Mouse (Mus musculus) CH12.LX (cell line): ENCODE results near the gene Uty. TPM values are rescaled to one million over a fixed set of nuclear protein-coding genes. Genes with fewer than 3 reads are reported as not detected.

Source experiments
- DNase-seq: peaks from one replicate; pipeline ENCODE4 v3.0.0-alpha.2; 2013; ENCODE audit errors: extremely low read depth
- H3K27ac ChIP-seq: 2 replicates; pipeline ENCODE4 v1.5.1; 2012; ENCODE audit warnings: low read depth, mild to moderate bottlenecking, control low read depth, moderate library complexity; ENCODE audit not compliant: insufficient read depth
- H3K27me3 ChIP-seq: replicated peaks from 2 replicates; pipeline ENCODE3; 2012; ENCODE audit warnings: inconsistent platforms
- H3K36me3 ChIP-seq, 2 experiments: replicated peaks in 1 of 2; 2 replicates each; pipeline versions ENCODE3 to v1.6.1; 2012; ENCODE audit warnings: inconsistent platforms in 1 of 2, low read length in 1 of 2, mild to moderate bottlenecking in 1 of 2, mixed read lengths in 1 of 2, moderate library complexity in 1 of 2; ENCODE audit not compliant: control insufficient read depth in 1 of 2, insufficient read depth in 1 of 2
- H3K4me1 ChIP-seq, 2 experiments: 2 replicates each; pipeline ENCODE4 v1.6.1; 2012; ENCODE audit warnings: inconsistent platforms in 1 of 2, moderate library complexity in 1 of 2; ENCODE audit not compliant: insufficient read depth in 2 of 2, control insufficient read depth in 1 of 2
- H3K4me2 ChIP-seq: 2 replicates; pipeline ENCODE4 v1.6.1; 2012; ENCODE audit warnings: low read depth, mild to moderate bottlenecking, control low read depth; ENCODE audit not compliant: poor library complexity, insufficient read depth, severe bottlenecking
- H3K4me3 ChIP-seq, 3 experiments: fragments of 150-350 bp in 1 of 3; sonication (generic) in 1 of 3; replicated peaks in 1 of 3; 2 replicates each; pipeline versions ENCODE3 to v1.5.1; 2011 to 2012; ENCODE audit warnings: low read depth in 2 of 3, low read length in 2 of 3, mild to moderate bottlenecking in 2 of 3, moderate library complexity in 2 of 3, control low read depth in 1 of 3, improper control_type of control experiment in 1 of 3, inconsistent platforms in 1 of 3, mixed read lengths in 1 of 3; ENCODE audit not compliant: poor library complexity in 1 of 3
- H3K79me2 ChIP-seq: replicated peaks from 2 replicates; pipeline ENCODE4 v1.6.1; 2012; ENCODE audit warnings: mild to moderate bottlenecking, moderate library complexity; ENCODE audit not compliant: control insufficient read depth, poor library complexity, insufficient read depth, severe bottlenecking; ENCODE audit errors: extremely low read depth
- H3K9ac ChIP-seq: 2 replicates; pipeline ENCODE4 v1.6.1; 2012; ENCODE audit warnings: low read depth, mild to moderate bottlenecking, control low read depth, moderate library complexity; ENCODE audit not compliant: insufficient read depth
- H3K9me3 ChIP-seq: replicated peaks from 2 replicates; pipeline ENCODE3; 2012; ENCODE audit warnings: low read length, inconsistent platforms, mixed read lengths
- BHLHE40 ChIP-seq: IDR thresholded peaks from 2 replicates; pipeline ENCODE4 v1.6.1; 2011; ENCODE audit warnings: mild to moderate bottlenecking, low read depth, low read length, improper control_type of control experiment
- ELF1 ChIP-seq: IDR thresholded peaks from 2 replicates; pipeline ENCODE4 v1.6.1; 2014; ENCODE audit warnings: low read depth, mild to moderate bottlenecking, inconsistent platforms, low read length, improper control_type of control experiment
- ETS1 ChIP-seq: conservative IDR thresholded peaks from 2 replicates; pipeline ENCODE4 v1.6.1; 2012; ENCODE audit warnings: low read depth, mild to moderate bottlenecking, inconsistent platforms, low read length, improper control_type of control experiment, moderate library complexity
- GABPA ChIP-seq: IDR thresholded peaks from 2 replicates; pipeline ENCODE4 v1.6.1; 2012; ENCODE audit warnings: low read depth, low read length, improper control_type of control experiment, inconsistent platforms; ENCODE audit not compliant: insufficient replicate concordance
- JUN ChIP-seq: IDR thresholded peaks from 2 replicates; pipeline ENCODE4 v1.6.1; 2011; ENCODE audit warnings: low read depth, mild to moderate bottlenecking, low read length, improper control_type of control experiment, moderate library complexity; ENCODE audit not compliant: insufficient read depth
- JUND ChIP-seq: conservative IDR thresholded peaks from 2 replicates; pipeline ENCODE4 v1.6.1; 2011; ENCODE audit warnings: low read depth, low read length, improper control_type of control experiment
- KAT2A ChIP-seq: IDR thresholded peaks from 2 replicates; pipeline ENCODE4 v1.6.1; 2012; ENCODE audit warnings: low read length, improper control_type of control experiment, inconsistent platforms; ENCODE audit not compliant: insufficient replicate concordance
- MAFK ChIP-seq: IDR thresholded peaks from 2 replicates; pipeline ENCODE4 v1.6.1; 2011; ENCODE audit warnings: low read length, improper control_type of control experiment; ENCODE audit not compliant: insufficient replicate concordance
- MAX ChIP-seq: IDR thresholded peaks from 2 replicates; pipeline ENCODE4 v1.6.1; 2011; ENCODE audit warnings: low read length, improper control_type of control experiment
- MAZ ChIP-seq: IDR thresholded peaks from 2 replicates; pipeline ENCODE4 v1.6.1; 2012; ENCODE audit warnings: low read depth, mild to moderate bottlenecking, inconsistent platforms, low read length, improper control_type of control experiment, moderate library complexity
- MEF2A ChIP-seq: IDR thresholded peaks from 2 replicates; pipeline ENCODE4 v1.6.1; 2014; ENCODE audit warnings: low read depth, mild to moderate bottlenecking, inconsistent platforms, low read length, improper control_type of control experiment, borderline replicate concordance
- MYC ChIP-seq: IDR thresholded peaks from 2 replicates; pipeline ENCODE4 v1.6.1; 2011; ENCODE audit warnings: low read depth, mild to moderate bottlenecking, improper control_type of control experiment, low read length
- NRF1 ChIP-seq: IDR thresholded peaks from 2 replicates; pipeline ENCODE4 v1.6.1; 2014; ENCODE audit warnings: low read depth, mild to moderate bottlenecking, inconsistent platforms, low read length, improper control_type of control experiment, moderate library complexity
- PAX5 ChIP-seq: IDR thresholded peaks from 2 replicates; pipeline ENCODE4 v1.6.1; 2012; ENCODE audit warnings: low read length, inconsistent platforms, mixed read lengths
- SIN3A ChIP-seq: IDR thresholded peaks from 2 replicates; pipeline ENCODE4 v1.6.1; 2012; ENCODE audit warnings: low read length, improper control_type of control experiment, inconsistent platforms
- SMC3 ChIP-seq: IDR thresholded peaks from 2 replicates; pipeline ENCODE4 v1.6.1; 2011; ENCODE audit warnings: low read depth, low read length, improper control_type of control experiment
- TCF12 ChIP-seq: IDR thresholded peaks from 2 replicates; pipeline ENCODE4 v1.6.1; 2014; ENCODE audit warnings: low read depth, mild to moderate bottlenecking, inconsistent platforms, low read length, improper control_type of control experiment
- USF2 ChIP-seq: conservative IDR thresholded peaks from 2 replicates; pipeline ENCODE4 v1.6.1; 2011; ENCODE audit warnings: low read depth, low read length, improper control_type of control experiment
- ZKSCAN1 ChIP-seq: IDR thresholded peaks from 2 replicates; pipeline ENCODE4 v1.6.1; 2012; ENCODE audit warnings: low read depth, inconsistent platforms, low read length, improper control_type of control experiment, borderline replicate concordance
- ZMIZ1 ChIP-seq: IDR thresholded peaks from 2 replicates; pipeline ENCODE4 v1.6.1; 2012; ENCODE audit warnings: low read depth, mild to moderate bottlenecking, inconsistent platforms, low read length, improper control_type of control experiment
- ZNF384 ChIP-seq: IDR thresholded peaks from 2 replicates; pipeline ENCODE4 v1.6.1; 2012; ENCODE audit warnings: low read depth, low read length, improper control_type of control experiment, inconsistent platforms
- dilution Hi-C: fragments of 300-500 bp; cut with MboI; formaldehyde crosslinking; loops from 2 replicates; pipeline ENCODE4 v1.14.3; 2020; ENCODE audit warnings: low sequenced_read_pairs; ENCODE audit not compliant: extremely low pct_unique_long_range_greater_than_20kb, extremely low pct_ligation_motif_present
- in situ Hi-C: fragments of 300-500 bp; cut with MboI; formaldehyde crosslinking; loops from 3 replicates; pipeline ENCODE4 v1.14.3; 2019; ENCODE audit warnings: low sequenced_read_pairs, low pct_ligation_motif_present, low pct_unique_long_range_greater_than_20kb, mixed read lengths
- polyA plus RNA-seq: library from polyadenylated mRNA; unstranded; fragments of >175 nt; gene quantifications from 2 replicates; pipeline ENCODE4 v1.2.1, GENCODE M21; 2012; ENCODE audit warnings: low read depth; ENCODE audit not compliant: insufficient read length
- total RNA-seq, 2 experiments: library from RNA; depleted of rRNA; stranded (reverse); fragments of 300-350 nt in 1 of 2; fragments of >200 nt in 1 of 2; gene quantifications; 2 replicates each; pipeline ENCODE4 v1.2.3; 2012 to 2014

Gene Uty
- total and polyA plus RNA-seq, 3 experiments: 7.3 to 16.8 (median 10.9) TPM

DNA sequence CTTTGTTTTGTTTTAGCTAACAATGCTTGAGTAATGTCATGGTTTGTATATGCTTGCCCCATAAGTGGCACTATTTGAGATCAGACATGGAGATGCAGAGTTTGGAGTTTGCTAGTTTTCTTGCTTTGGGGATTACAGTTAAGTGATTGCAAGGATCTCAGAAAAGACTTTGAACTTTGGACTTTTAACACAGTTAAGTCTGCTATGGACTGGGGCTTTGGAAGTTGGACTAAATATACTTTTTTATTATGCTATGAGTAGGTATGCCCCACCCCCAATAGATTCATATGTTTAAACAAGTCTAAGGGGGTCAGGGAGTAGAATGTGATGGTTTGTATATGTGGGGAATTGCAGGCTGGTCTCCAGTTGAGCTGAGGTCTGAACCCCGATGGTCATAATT, 67.1 kb downstream of the Uty start:
- in situ Hi-C loops: no loop called here
- H3K4me2 ChIP-seq: no peak overlapping the region
- no peaks in the 10 kb centered on the region for H3K4me1 ChIP-seq
- no peak for DNase-seq
- H3K27ac ChIP-seq: no peak overlapping the region
- no peaks in the 10 kb centered on the region for H3K27me3 ChIP-seq
- no peaks in the 10 kb centered on the region for H3K9me3 ChIP-seq
- dilution Hi-C loops: no loop called here
- H3K36me3 ChIP-seq: peaks cover 0 to 13% of the 10 kb centered on the region in 2 experiments
- H3K9ac ChIP-seq: no peak overlapping the region
- no peak overlapping the region for H3K4me3 ChIP-seq
- no peaks in the 10 kb centered on the region for H3K79me2 ChIP-seq
- TF ChIP-seq MEF2A (no peak), BHLHE40 (no peak), SMC3 (no peak), KAT2A (no peak), ZNF384 (no peak), JUN (no peak), MAZ (no peak), ELF1 (no peak), TCF12 (no peak)
- TF ChIP-seq, all 38 proteins: peak for 0

DNA sequence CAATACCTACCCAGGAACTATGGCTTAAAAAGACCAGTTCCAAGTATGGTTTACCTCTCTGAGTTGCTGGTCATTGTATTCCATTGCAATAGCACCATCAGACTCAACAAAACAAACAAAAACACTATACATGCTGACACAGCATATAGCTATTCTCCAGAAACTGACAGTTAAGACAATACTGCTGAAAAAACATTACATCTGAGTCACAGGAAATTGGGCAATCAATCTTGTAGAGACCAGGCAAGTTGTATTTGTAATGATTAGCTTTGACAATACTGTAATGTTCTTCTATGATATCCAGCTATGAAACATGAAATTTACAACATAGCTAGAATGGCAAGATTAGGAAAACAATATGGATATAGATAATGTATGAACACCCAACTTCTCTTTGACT, 82.5 kb downstream of the Uty start:
- dilution Hi-C loops: no loop called here
- Histone ChIP-seq H3K27me3 (no peaks in the 10 kb centered on the region), H3K79me2 (no peaks in the 10 kb centered on the region), H3K4me2 (no peak overlapping the region), H3K9me3 (no peaks in the 10 kb centered on the region), H3K4me1 (no peaks in the 10 kb centered on the region), H3K4me3 (no peak overlapping the region), H3K27ac (no peak overlapping the region), H3K9ac (no peak overlapping the region), H3K36me3 (peaks cover 6 to 7% of the 10 kb centered on the region in 2 experiments)
- DNase-seq: no peak
- TF ChIP-seq MEF2A (no peak), USF2 (no peak), MAX (no peak), ELF1 (no peak), ZKSCAN1 (no peak), ETS1 (no peak), PAX5 (no peak), GABPA (no peak), NRF1 (no peak), SIN3A (no peak), ZMIZ1 (no peak), MYC (no peak), MAFK (no peak), MAZ (no peak), JUND (no peak), BHLHE40 (no peak)
- in situ Hi-C loops: no loop called here
